Mouse (Mus musculus): ENCODE data around the gene Pip4k2b. TPM values are rescaled to one million over a fixed set of nuclear protein-coding genes. Genes with fewer than 3 reads are reported as not detected.

The Pip4k2b gene
- total and polyA plus RNA-seq, 2 experiments from 2014 or later, result 4.6 to 146 TPM

- Histone ChIP-seq H3K9me3 (ENCODE audit: low read length) (no peaks in the 10 kb centered on the region), H3K9ac (no peak overlapping the region), H3K4me1 (ENCODE audit: insufficient read depth) (peaks cover 15% of the 10 kb centered on the region; the same call in 1 of the 2 replicates), H3K4me3 (ENCODE audit: low read depth, low read length) (no peak overlapping the region), H3K4me2 (ENCODE audit: low read depth) (0 out of 2 replicates have a peak overlapping the region, but pooled peaks have one; percentile 10), H3K27ac (ENCODE audit: low read depth, low read length) (0 out of 2 replicates have a peak overlapping the region, but pooled peaks have one; percentile 9), H3K36me3 (ENCODE audit: insufficient read depth) (peaks cover 47% of the 10 kb centered on the region), H3K27me3 (ENCODE audit: insufficient read depth, low read length) (no peaks in the 10 kb centered on the region)
- TF ChIP-seq CTCF (IDR thresholded peaks at IDR 0.05; ENCODE audit: low read depth), result no peak
- ATAC-seq (0 out of 2 replicates have a peak, but pooled peaks have one; percentile 6), DNase-seq (no peak)
- 38% methylated on average over 15 of the region's 15 CpGs for WGBS
Measured at GRCm38 (mm10) chr11:97669268-97669667, 75.2 kb downstream of the Pip4k2b start.

- H3K4me3 ChIP-seq (ENCODE audit: low read depth, low read length), result no peak overlapping the region
- no peak for TF ChIP-seq CTCF (IDR thresholded peaks at IDR 0.05; ENCODE audit: low read depth)
- H3K9me3 ChIP-seq (ENCODE audit: low read length), result no peaks in the 10 kb centered on the region
- 94% methylated on average over 7 of the region's 7 CpGs for WGBS
- peaks cover 39% of the 10 kb centered on the region for H3K36me3 ChIP-seq (ENCODE audit: insufficient read depth)
- no peak for DNase-seq
- peaks cover 16% of the 10 kb centered on the region; the same call in 1 of the 2 replicates for H3K4me1 ChIP-seq (ENCODE audit: insufficient read depth)
- H3K27ac ChIP-seq (ENCODE audit: low read depth, low read length), result no peak overlapping the region
- no peaks in the 10 kb centered on the region for H3K27me3 ChIP-seq (ENCODE audit: insufficient read depth, low read length)
- H3K9ac ChIP-seq, result no peak overlapping the region
- ATAC-seq, result no peak
- no peak overlapping the region for H3K4me2 ChIP-seq (ENCODE audit: low read depth)
Measured at GRCm38 (mm10) chr11:97668160-97668559, 76.3 kb downstream of the Pip4k2b start.

- H3K27ac ChIP-seq (ENCODE audit: low read depth, low read length), result no peak overlapping the region
- H3K4me3 ChIP-seq (ENCODE audit: low read depth, low read length), result no peak overlapping the region
- peaks cover 28% of the 10 kb centered on the region for H3K36me3 ChIP-seq (ENCODE audit: insufficient read depth)
- H3K9ac ChIP-seq, result no peak overlapping the region
- H3K4me2 ChIP-seq (ENCODE audit: low read depth), result no peak overlapping the region
- H3K9me3 ChIP-seq (ENCODE audit: low read length), result no peaks in the 10 kb centered on the region
- 96% methylated on average over 15 of the region's 15 CpGs for WGBS
- H3K4me1 ChIP-seq (ENCODE audit: insufficient read depth), result peaks cover 16% of the 10 kb centered on the region; the same call in 1 of the 2 replicates
- ATAC-seq, result no peak
- DNase-seq, result no peak
- H3K27me3 ChIP-seq (ENCODE audit: insufficient read depth, low read length), result no peaks in the 10 kb centered on the region
- no peak for TF ChIP-seq CTCF (IDR thresholded peaks at IDR 0.05; ENCODE audit: low read depth)
Measured at GRCm38 (mm10) chr11:97666794-97667193, 77.7 kb downstream of the Pip4k2b start.

GRCm38 (mm10) chr11:97666221-97666620 is 78.3 kb downstream of the Pip4k2b start:
- Histone ChIP-seq H3K9me3 (ENCODE audit: low read length) (no peaks in the 10 kb centered on the region), H3K27ac (ENCODE audit: low read depth, low read length) (no peak overlapping the region), H3K27me3 (ENCODE audit: insufficient read depth, low read length) (0 out of 2 replicates have a peak, but pooled peaks cover under 1% of the 10 kb centered on the region), H3K9ac (no peak overlapping the region), H3K4me1 (ENCODE audit: insufficient read depth) (peaks cover 16% of the 10 kb centered on the region; the same call in 1 of the 2 replicates), H3K4me3 (ENCODE audit: low read depth, low read length) (no peak overlapping the region), H3K36me3 (ENCODE audit: insufficient read depth) (peaks cover 27% of the 10 kb centered on the region), H3K4me2 (ENCODE audit: low read depth) (no peak overlapping the region)
- 92% methylated on average over 7 of the region's 7 CpGs for WGBS
- ATAC-seq, result no peak
- TF ChIP-seq CTCF (IDR thresholded peaks at IDR 0.05; ENCODE audit: low read depth), result peak; percentile 45; the same call in 1 of the 2 replicates
- no peak for DNase-seq

GRCm38 (mm10) chr11:97665431-97665830 is 79.1 kb downstream of the Pip4k2b start:
- H3K27me3 ChIP-seq (ENCODE audit: insufficient read depth, low read length), result 0 out of 2 replicates have a peak, but pooled peaks cover 7% of the 10 kb centered on the region
- no peak overlapping the region for H3K4me2 ChIP-seq (ENCODE audit: low read depth)
- DNase-seq, result no peak
- no peak for ATAC-seq
- TF ChIP-seq CTCF (IDR thresholded peaks at IDR 0.05; ENCODE audit: low read depth), result no peak
- H3K4me3 ChIP-seq (ENCODE audit: low read depth, low read length), result no peak overlapping the region
- peaks cover 20% of the 10 kb centered on the region for H3K4me1 ChIP-seq (ENCODE audit: insufficient read depth)
- H3K27ac ChIP-seq (ENCODE audit: low read depth, low read length), result no peak overlapping the region
- H3K36me3 ChIP-seq (ENCODE audit: insufficient read depth), result peaks cover 22% of the 10 kb centered on the region
- no peaks in the 10 kb centered on the region for H3K9me3 ChIP-seq (ENCODE audit: low read length)
- no peak overlapping the region for H3K9ac ChIP-seq
- WGBS, result 82% methylated on average over 13 of the region's 13 CpGs

Small RNA genes within 50 kb of the gene (microRNA-seq; reads per million reads assigned to microRNA genes)
- gene Mir6927 (0 to 0.12 reads per million in 2 experiments), gene Mir8102 (0 to 0.12 reads per million in 2 experiments)

Other genes with a start within 250 kb of the Pip4k2b start
- 0.38 TPM in 1 of 2 replicates, not detected in the other for gene 4933428G20Rik, start 244.4 kb downstream of the Pip4k2b start, total RNA-seq (2014; rRNA removed)
- gene 4933428G20Rik, start 244.4 kb downstream of the Pip4k2b start, polyA plus RNA-seq (2015; fragmentation: Nextera tagmentation; extraction: Ambion mirVana), result 0.25 TPM in 1 of 2 replicates, not detected in the other
- 50.1 and 70.7 TPM in 2 replicates for gene Srcin1, start 168.5 kb downstream of the Pip4k2b start, total RNA-seq (2014; rRNA removed)
- 8.9 and 12.0 TPM in 2 replicates for gene Srcin1, start 168.5 kb downstream of the Pip4k2b start, polyA plus RNA-seq (2015; fragmentation: Nextera tagmentation; extraction: Ambion mirVana)
- 5.0 and 6.8 TPM in 2 replicates for gene Epop, start 115.0 kb downstream of the Pip4k2b start, total RNA-seq (2014; rRNA removed)
- gene Epop, start 115.0 kb downstream of the Pip4k2b start, polyA plus RNA-seq (2015; fragmentation: Nextera tagmentation; extraction: Ambion mirVana), result 3.6 and 4.1 TPM in 2 replicates
- gene Mllt6, start 81.3 kb downstream of the Pip4k2b start, total RNA-seq (2014; rRNA removed), result 42.2 and 48.1 TPM in 2 replicates
- gene Mllt6, start 81.3 kb downstream of the Pip4k2b start, polyA plus RNA-seq (2015; fragmentation: Nextera tagmentation; extraction: Ambion mirVana), result 1.7 TPM in 2 replicates
- 14.4 and 15.5 TPM in 2 replicates for gene Cisd3, start 58.9 kb downstream of the Pip4k2b start, total RNA-seq (2014; rRNA removed)
- gene Cisd3, start 58.9 kb downstream of the Pip4k2b start, polyA plus RNA-seq (2015; fragmentation: Nextera tagmentation; extraction: Ambion mirVana), result 27.2 and 27.8 TPM in 2 replicates
- gene Pcgf2, start 44.2 kb downstream of the Pip4k2b start, total RNA-seq (2014; rRNA removed), result 13.0 and 21.9 TPM in 2 replicates
- gene Pcgf2, start 44.2 kb downstream of the Pip4k2b start, polyA plus RNA-seq (2015; fragmentation: Nextera tagmentation; extraction: Ambion mirVana), result 10.0 and 12.6 TPM in 2 replicates
- gene Psmb3, start 41.3 kb downstream of the Pip4k2b start, total RNA-seq (2014; rRNA removed), result 322 and 350 TPM in 2 replicates
- gene Psmb3, start 41.3 kb downstream of the Pip4k2b start, polyA plus RNA-seq (2015; fragmentation: Nextera tagmentation; extraction: Ambion mirVana), result 499 and 621 TPM in 2 replicates
- gene Cwc25, start 21.9 kb upstream of the Pip4k2b start, total RNA-seq (2014; rRNA removed), result 15.2 and 15.5 TPM in 2 replicates
- gene Cwc25, start 21.9 kb upstream of the Pip4k2b start, polyA plus RNA-seq (2015; fragmentation: Nextera tagmentation; extraction: Ambion mirVana), result 7.8 and 11.8 TPM in 2 replicates
- not detected in 2 replicates for gene 1700001P01Rik, start 31.2 kb upstream of the Pip4k2b start, total RNA-seq (2014; rRNA removed)
- gene 1700001P01Rik, start 31.2 kb upstream of the Pip4k2b start, polyA plus RNA-seq (2015; fragmentation: Nextera tagmentation; extraction: Ambion mirVana), result 0.27 and 0.33 TPM in 2 replicates
- gene Rpl23, start 37.7 kb upstream of the Pip4k2b start, total RNA-seq (2014; rRNA removed), result 310 and 470 TPM in 2 replicates
- gene Rpl23, start 37.7 kb upstream of the Pip4k2b start, polyA plus RNA-seq (2015; fragmentation: Nextera tagmentation; extraction: Ambion mirVana), result 346 and 490 TPM in 2 replicates
- gene Lasp1, start 54.3 kb upstream of the Pip4k2b start, total RNA-seq (2014; rRNA removed), result 142 and 153 TPM in 2 replicates
- 117 and 152 TPM in 2 replicates for gene Lasp1, start 54.3 kb upstream of the Pip4k2b start, polyA plus RNA-seq (2015; fragmentation: Nextera tagmentation; extraction: Ambion mirVana)
- 21.0 and 24.8 TPM in 2 replicates for gene B230217C12Rik, start 96.1 kb upstream of the Pip4k2b start, total RNA-seq (2014; rRNA removed)
- 28.6 and 31.5 TPM in 2 replicates for gene B230217C12Rik, start 96.1 kb upstream of the Pip4k2b start, polyA plus RNA-seq (2015; fragmentation: Nextera tagmentation; extraction: Ambion mirVana)
- gene Fbxo47, start 139.4 kb upstream of the Pip4k2b start, total RNA-seq (2014; rRNA removed), result 1.3 and 1.8 TPM in 2 replicates
- gene Fbxo47, start 139.4 kb upstream of the Pip4k2b start, polyA plus RNA-seq (2015; fragmentation: Nextera tagmentation; extraction: Ambion mirVana), result 0.43 and 0.58 TPM in 2 replicates
- 0.54 and 1.5 TPM in 2 replicates for gene Plxdc1, start 241.7 kb upstream of the Pip4k2b start, total RNA-seq (2014; rRNA removed)
- gene Plxdc1, start 241.7 kb upstream of the Pip4k2b start, polyA plus RNA-seq (2015; fragmentation: Nextera tagmentation; extraction: Ambion mirVana), result 1.6 and 3.5 TPM in 2 replicates